Mouse (Mus musculus) heart, embryonic 12.5 days (tissue): Measurements from ENCODE around the gene Tubg2. TPM values are rescaled to one million over a fixed set of nuclear protein-coding genes. Genes with fewer than 3 reads are reported as not detected.
A peak's percentile ranks its signal among the peaks of the same experiment; 100 is the strongest.

Experiments used
- ATAC-seq: fragments of 200-750 bp; cut with Nextera tagmentation; 2 replicates; pipeline ENCODE4 v1.8.0; 2017; ENCODE audit warnings: moderate TSS enrichment, moderate library complexity; ENCODE audit not compliant: insufficient number of reproducible peaks, low FRiP score
- H3K27ac ChIP-seq: fragments of 300-500 bp; sonication (generic); 2 replicates; pipeline ENCODE4 v1.5.1; 2016; ENCODE audit warnings: mild to moderate bottlenecking, moderate library complexity; ENCODE audit not compliant: poor library complexity, severe bottlenecking
- H3K27me3 ChIP-seq: fragments of 300-500 bp; sonication (generic); replicated peaks from 2 replicates; pipeline ENCODE4 v1.6.1; 2016; ENCODE audit warnings: mild to moderate bottlenecking, moderate library complexity
- H3K36me3 ChIP-seq: fragments of 300-500 bp; sonication (generic); 2 replicates; pipeline ENCODE4 v1.6.1; 2016; ENCODE audit warnings: mild to moderate bottlenecking, moderate library complexity
- H3K4me1 ChIP-seq: fragments of 300-500 bp; sonication (generic); replicated peaks from 2 replicates; pipeline ENCODE4 v1.6.1; 2016; ENCODE audit warnings: mild to moderate bottlenecking
- H3K4me2 ChIP-seq: fragments of 300-500 bp; sonication (generic); 2 replicates; pipeline ENCODE4 v1.6.1; 2016; ENCODE audit warnings: mild to moderate bottlenecking, moderate library complexity
- H3K4me3 ChIP-seq: fragments of 300-500 bp; sonication (generic); 2 replicates; pipeline ENCODE4 v1.5.1; 2016; ENCODE audit warnings: mild to moderate bottlenecking
- H3K9ac ChIP-seq: fragments of 300-500 bp; sonication (generic); 2 replicates; pipeline ENCODE4 v1.6.1; 2016; ENCODE audit warnings: mild to moderate bottlenecking, moderate library complexity
- H3K9me3 ChIP-seq: fragments of 300-500 bp; sonication (generic); replicated peaks from 2 replicates; pipeline ENCODE4 v1.6.1; 2016; ENCODE audit warnings: mild to moderate bottlenecking, moderate library complexity
- WGBS: fragments of 180-500 bp; shearing (Covaris S2); methylation state at CpG from one replicate; pipeline ENCODE4 v1.1.7; 2016; 5-methylcytosine and 5-hydroxymethylcytosine counted together
- polyA plus RNA-seq: library from polyadenylated mRNA; unstranded; fragments of >200 nt; fragmentation: Nextera tagmentation; extraction: Ambion mirVana; gene quantifications from 2 replicates; pipeline ENCODE4 v1.2.1, GENCODE M21; 2016

Gene Tubg2
- polyA plus RNA-seq, 1 experiment from 2014 or later = 3.6 TPM

GRCm38 (mm10) chr11:101173631-101174388 lies 18.1 kb downstream of the Tubg2 start:
- Histone ChIP-seq H3K27me3 (peaks cover 40% of the 10 kb centered on the region), H3K4me2 (peak overlapping the region; percentile 89), H3K9ac (peak overlapping the region; percentile 59), H3K36me3 (no peaks in the 10 kb centered on the region), H3K4me3 (peak overlapping the region; percentile 31), H3K4me1 (peaks cover 66% of the 10 kb centered on the region), H3K27ac (peak overlapping the region; percentile 28), H3K9me3 (no peaks in the 10 kb centered on the region)
- WGBS = 3% methylated on average over 61 of the region's 61 CpGs
- ATAC-seq = peak; percentile 47; the same call in 1 of the 2 replicates

GRCm38 (mm10) chr11:101174389-101174745 lies 18.7 kb downstream of the Tubg2 start:
- Histone ChIP-seq H3K9ac (peak overlapping the region; percentile 59; the same call in 1 of the 2 replicates), H3K4me2 (peak overlapping the region; percentile 89), H3K9me3 (no peaks in the 10 kb centered on the region), H3K27ac (no peak overlapping the region), H3K36me3 (no peaks in the 10 kb centered on the region), H3K4me3 (peak overlapping the region; percentile 31), H3K27me3 (peaks cover 40% of the 10 kb centered on the region), H3K4me1 (peaks cover 61% of the 10 kb centered on the region)
- 39% methylated on average over 9 of the region's 9 CpGs for WGBS
- ATAC-seq = no peak

GRCm38 (mm10) chr11:101174851-101175628 lies 19.3 kb downstream of the Tubg2 start, which contains the start of gene Ccr10:
TSS of gene Ccr10 (minus strand) at chr11:101175443.
- H3K9ac ChIP-seq = peak within 1 kb of the TSS; percentile 60
- no peak for ATAC-seq
- no peaks in the 10 kb centered on the region for H3K9me3 ChIP-seq
- peaks cover 54% of the 10 kb centered on the region for H3K4me1 ChIP-seq
- H3K36me3 ChIP-seq = no peaks in the 10 kb centered on the region
- peaks cover 39% of the 10 kb centered on the region for H3K27me3 ChIP-seq
- no peak within 1 kb of the TSS for H3K27ac ChIP-seq
- 23% methylated on average over 14 of the region's 14 CpGs for WGBS
- peak within 1 kb of the TSS; percentile 43 for H3K4me3 ChIP-seq
- peak within 1 kb of the TSS; percentile 89 for H3K4me2 ChIP-seq

- no peaks in the 10 kb centered on the region for H3K9me3 ChIP-seq
- ATAC-seq = no peak
- no peak overlapping the region for H3K27ac ChIP-seq
- peak overlapping the region; percentile 60 for H3K9ac ChIP-seq
- WGBS = 13% methylated on average over 11 of the region's 11 CpGs
- H3K27me3 ChIP-seq = peaks cover 39% of the 10 kb centered on the region
- H3K4me2 ChIP-seq = peak overlapping the region; percentile 73
- H3K4me3 ChIP-seq = peak overlapping the region; percentile 43
- peaks cover 50% of the 10 kb centered on the region for H3K4me1 ChIP-seq
- H3K36me3 ChIP-seq = no peaks in the 10 kb centered on the region
Measured at GRCm38 (mm10) chr11:101175636-101176116, 20.0 kb downstream of the Tubg2 start.

- H3K4me2 ChIP-seq = peak overlapping the region; percentile 73
- H3K9ac ChIP-seq = peak overlapping the region; percentile 60; the same call in 1 of the 2 replicates
- H3K4me3 ChIP-seq = peak overlapping the region; percentile 43
- no peak overlapping the region for H3K27ac ChIP-seq
- no peaks in the 10 kb centered on the region for H3K36me3 ChIP-seq
- peaks cover 50% of the 10 kb centered on the region for H3K4me1 ChIP-seq
- peaks cover 39% of the 10 kb centered on the region for H3K27me3 ChIP-seq
- ATAC-seq = no peak
- no peaks in the 10 kb centered on the region for H3K9me3 ChIP-seq
- WGBS = under 1% methylated on average over 25 of the region's 25 CpGs
Measured at GRCm38 (mm10) chr11:101176117-101176691, 20.5 kb downstream of the Tubg2 start.

GRCm38 (mm10) chr11:101176933-101177773 lies 21.4 kb downstream of the Tubg2 start:
- no peak overlapping the region for H3K9ac ChIP-seq
- no peaks in the 10 kb centered on the region for H3K9me3 ChIP-seq
- no peak overlapping the region for H3K4me3 ChIP-seq
- H3K36me3 ChIP-seq = no peaks in the 10 kb centered on the region
- H3K27ac ChIP-seq = no peak overlapping the region
- WGBS = 33% methylated on average over 22 of the region's 22 CpGs
- peaks cover 39% of the 10 kb centered on the region for H3K27me3 ChIP-seq
- peaks cover 46% of the 10 kb centered on the region for H3K4me1 ChIP-seq
- no peak for ATAC-seq
- H3K4me2 ChIP-seq = peak overlapping the region; percentile 73

GRCm38 (mm10) chr11:101178061-101179058 lies 22.7 kb downstream of the Tubg2 start:
- H3K9ac ChIP-seq = no peak overlapping the region
- peaks cover 35% of the 10 kb centered on the region for H3K4me1 ChIP-seq
- peaks cover 39% of the 10 kb centered on the region for H3K27me3 ChIP-seq
- no peak overlapping the region for H3K27ac ChIP-seq
- H3K9me3 ChIP-seq = no peaks in the 10 kb centered on the region
- no peak for ATAC-seq
- H3K36me3 ChIP-seq = no peaks in the 10 kb centered on the region
- 56% methylated on average over 36 of the region's 36 CpGs for WGBS
- peak overlapping the region; percentile 7; the same call in 1 of the 2 replicates for H3K4me2 ChIP-seq
- H3K4me3 ChIP-seq = no peak overlapping the region

- H3K27me3 ChIP-seq = peaks cover 47% of the 10 kb centered on the region
- no peak overlapping the region for H3K4me2 ChIP-seq
- no peak for ATAC-seq
- H3K4me3 ChIP-seq = no peak overlapping the region
- 81% methylated on average over 15 of the region's 15 CpGs for WGBS
- no peaks in the 10 kb centered on the region for H3K9me3 ChIP-seq
- H3K36me3 ChIP-seq = no peaks in the 10 kb centered on the region
- H3K4me1 ChIP-seq = peaks cover 27% of the 10 kb centered on the region
- no peak overlapping the region for H3K9ac ChIP-seq
- H3K27ac ChIP-seq = no peak overlapping the region
Measured at GRCm38 (mm10) chr11:101179306-101179705, 23.6 kb downstream of the Tubg2 start.

GRCm38 (mm10) chr11:101180261-101180660 lies 24.6 kb downstream of the Tubg2 start:
- Histone ChIP-seq H3K4me2 (no peak overlapping the region), H3K4me1 (peaks cover 18% of the 10 kb centered on the region), H3K27me3 (peaks cover 43% of the 10 kb centered on the region), H3K9ac (no peak overlapping the region), H3K4me3 (no peak overlapping the region), H3K9me3 (no peaks in the 10 kb centered on the region), H3K36me3 (no peaks in the 10 kb centered on the region), H3K27ac (no peak overlapping the region)
- no peak for ATAC-seq
- 73% methylated on average over 17 of the region's 17 CpGs for WGBS
